Mouse (Mus musculus) heart, embryonic 15.5 days (tissue): ENCODE results near the gene Olfr994. TPM values are rescaled to one million over a fixed set of nuclear protein-coding genes. Genes with fewer than 3 reads are reported as not detected.

Experiments used
- ATAC-seq: fragments of 200-750 bp; cut with Nextera tagmentation; replicated peaks from 2 replicates; pipeline ENCODE4 v1.8.0; 2017; ENCODE audit warnings: low read depth, moderate TSS enrichment; ENCODE audit not compliant: insufficient number of reproducible peaks, insufficient read depth, low FRiP score
- H3K27ac ChIP-seq: fragments of 300-500 bp; sonication (generic); 2 replicates; pipeline ENCODE4 v1.5.1; 2015; ENCODE audit warnings: mild to moderate bottlenecking, inconsistent platforms
- H3K27me3 ChIP-seq: fragments of 300-500 bp; sonication (generic); 2 replicates; pipeline ENCODE4 v1.6.1; 2015; ENCODE audit warnings: inconsistent platforms
- H3K36me3 ChIP-seq: fragments of 300-500 bp; sonication (generic); 2 replicates; pipeline ENCODE4 v1.6.1; 2015; ENCODE audit warnings: mild to moderate bottlenecking, inconsistent platforms
- H3K4me1 ChIP-seq: fragments of 300-500 bp; sonication (generic); replicated peaks from 2 replicates; pipeline ENCODE4 v1.6.1; 2015; ENCODE audit warnings: inconsistent platforms
- H3K4me2 ChIP-seq: fragments of 300-500 bp; sonication (generic); 2 replicates; pipeline ENCODE4 v1.6.1; 2015; ENCODE audit warnings: inconsistent platforms, mild to moderate bottlenecking, moderate library complexity
- H3K4me3 ChIP-seq: fragments of 300-500 bp; sonication (generic); 2 replicates; pipeline ENCODE4 v1.5.1; 2015; ENCODE audit warnings: mild to moderate bottlenecking, inconsistent platforms
- H3K9ac ChIP-seq: fragments of 300-500 bp; sonication (generic); 2 replicates; pipeline ENCODE4 v1.6.1; 2015; ENCODE audit warnings: mild to moderate bottlenecking, inconsistent platforms
- H3K9me3 ChIP-seq: fragments of 300-500 bp; sonication (generic); replicated peaks from 2 replicates; pipeline ENCODE4 v1.6.1; 2016; ENCODE audit warnings: inconsistent platforms
- whole genome bisulfite sequencing: fragments of 180-500 bp; shearing (Covaris S2); methylation state at CpG from one replicate; pipeline ENCODE4 v1.1.7; 2015; ENCODE audit warnings: mixed read lengths; 5-methylcytosine and 5-hydroxymethylcytosine counted together
- polyA plus RNA-seq: library from polyadenylated mRNA; unstranded; fragments of >200 nt; fragmentation: Nextera tagmentation; extraction: Ambion mirVana; gene quantifications from 2 replicates; pipeline ENCODE4 v1.2.1, GENCODE M21; 2015

Olfr994 gene
- not detected in 2 replicates for polyA plus RNA-seq

DNA sequence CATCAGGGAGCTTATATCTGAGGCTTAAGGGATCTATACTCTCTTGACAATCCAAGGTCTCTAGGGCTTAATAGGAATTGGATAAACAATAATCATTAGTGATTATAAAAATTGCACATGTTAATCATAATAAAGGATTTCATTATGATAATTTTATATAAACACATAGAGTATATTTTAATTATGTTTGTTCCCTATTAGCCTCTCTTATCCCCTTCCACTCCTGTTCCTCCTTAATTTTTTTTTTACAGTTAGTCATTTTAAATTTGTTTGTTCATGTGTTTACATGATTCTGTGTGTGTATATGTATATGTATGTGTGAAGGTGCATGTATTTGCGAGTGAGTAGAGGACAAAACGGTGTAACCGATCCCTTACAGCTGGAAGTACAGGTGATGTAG lies at the start of gene Olfr994:
Olfr994 (minus strand) TSS at position 101 of the 400 bp plus-strand sequence.
- H3K4me3 ChIP-seq = no peak within 1 kb of the TSS
- H3K4me1 ChIP-seq = no peaks in the 10 kb centered on the region
- no peaks in the 10 kb centered on the region for H3K27me3 ChIP-seq
- 90% methylated on average over 3 of the region's 3 CpGs for WGBS
- H3K36me3 ChIP-seq = no peaks in the 10 kb centered on the region
- no peaks in the 10 kb centered on the region for H3K9me3 ChIP-seq
- no peak within 1 kb of the TSS for H3K4me2 ChIP-seq
- no peak within 1 kb of the TSS for H3K27ac ChIP-seq
- no peak for ATAC-seq
- no peak within 1 kb of the TSS for H3K9ac ChIP-seq

DNA sequence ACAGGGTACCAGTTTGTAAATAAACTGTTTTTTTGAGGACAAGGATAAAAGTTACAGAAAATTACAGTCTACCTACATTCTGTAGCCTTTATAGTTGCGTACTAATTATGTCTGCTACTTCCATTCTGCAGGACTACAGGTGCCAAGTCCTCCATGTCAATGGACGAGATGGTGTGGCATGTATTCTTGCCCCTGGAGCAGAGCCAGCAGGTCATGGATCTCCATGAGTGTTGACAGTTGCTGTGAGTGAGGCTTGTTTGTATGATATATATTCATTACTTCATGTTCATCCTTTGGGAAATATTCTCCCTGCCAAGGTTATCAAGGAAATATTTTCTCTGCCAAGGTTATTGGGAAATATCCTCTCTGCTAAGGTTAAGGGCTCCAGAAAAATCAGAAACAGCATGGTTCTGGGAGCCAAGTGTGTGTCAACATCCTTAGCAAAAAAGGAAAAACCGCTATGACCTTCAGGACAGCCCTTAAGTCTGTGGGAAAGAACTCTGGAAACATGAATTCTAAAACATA lies 30.6 kb upstream of the Olfr994 start:
- Histone ChIP-seq H3K9ac (no peak overlapping the region), H3K36me3 (no peaks in the 10 kb centered on the region), H3K4me3 (no peak overlapping the region), H3K4me2 (no peak overlapping the region), H3K9me3 (no peaks in the 10 kb centered on the region), H3K27me3 (no peaks in the 10 kb centered on the region), H3K4me1 (no peaks in the 10 kb centered on the region), H3K27ac (no peak overlapping the region)
- no peak for ATAC-seq
- WGBS = 67% methylated on average over 3 of the region's 3 CpGs

DNA sequence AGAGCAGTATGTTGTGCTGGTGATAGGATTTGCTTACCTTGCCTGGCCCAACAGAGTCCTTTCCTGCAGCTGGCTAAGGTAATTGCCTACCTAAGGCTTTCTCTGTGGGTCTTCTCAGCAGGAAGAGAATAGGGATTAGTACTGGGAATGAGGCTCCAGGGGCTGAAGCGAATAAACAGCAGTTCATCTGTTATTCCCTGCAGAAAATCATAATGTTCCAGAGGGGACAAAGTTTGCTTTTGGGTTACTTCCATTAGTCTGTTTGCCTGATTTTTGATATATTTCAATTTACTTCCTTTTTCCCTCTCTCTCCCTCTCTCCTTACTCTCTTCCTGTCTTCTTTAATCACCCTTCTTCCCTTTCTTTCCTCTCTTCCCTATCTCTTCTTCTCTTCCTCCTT lies 7.3 kb upstream of the Olfr994 start, which contains the start of gene Olfr995:
Olfr995 (minus strand) TSS at position 101 of the 400 bp plus-strand sequence.
- Histone ChIP-seq H3K4me1 (no peaks in the 10 kb centered on the region), H3K36me3 (no peaks in the 10 kb centered on the region), H3K9ac (no peak within 1 kb of the TSS), H3K9me3 (no peaks in the 10 kb centered on the region), H3K4me3 (no peak within 1 kb of the TSS), H3K27ac (no peak within 1 kb of the TSS), H3K4me2 (no peak within 1 kb of the TSS), H3K27me3 (no peaks in the 10 kb centered on the region)
- 11% methylated on average over 1 of the region's 1 CpGs for WGBS
- no peak for ATAC-seq

GRCm38 (mm10) chr2:85442546-85442945 lies 6.3 kb upstream of the Olfr994 start:
- ATAC-seq = no peak
- H3K9me3 ChIP-seq = no peaks in the 10 kb centered on the region
- no peak overlapping the region for H3K4me3 ChIP-seq
- no peaks in the 10 kb centered on the region for H3K4me1 ChIP-seq
- H3K9ac ChIP-seq = no peak overlapping the region
- no peaks in the 10 kb centered on the region for H3K27me3 ChIP-seq
- no peak overlapping the region for H3K4me2 ChIP-seq
- H3K27ac ChIP-seq = no peak overlapping the region
- no peaks in the 10 kb centered on the region for H3K36me3 ChIP-seq

DNA sequence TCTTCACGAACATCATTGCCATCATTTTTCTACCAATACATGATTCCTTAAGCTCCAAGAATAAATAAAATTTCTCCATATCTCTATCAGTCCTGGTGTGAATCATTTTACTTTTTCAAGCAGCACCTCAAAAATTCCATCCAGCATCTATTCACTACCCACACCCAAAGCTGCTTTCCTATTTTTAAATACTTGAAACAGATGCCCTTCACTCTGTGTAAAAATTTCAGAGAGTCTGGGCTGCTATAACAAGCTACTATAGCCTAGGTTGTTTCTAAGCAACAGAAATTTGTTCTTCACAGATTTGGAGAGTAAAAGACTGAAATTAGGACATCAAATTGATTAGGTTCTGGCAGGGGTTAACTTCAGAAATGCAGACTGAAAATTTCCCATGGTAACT lies 10.4 kb downstream of the Olfr994 start:
- H3K4me1 ChIP-seq = no peaks in the 10 kb centered on the region
- no peaks in the 10 kb centered on the region for H3K27me3 ChIP-seq
- no peak overlapping the region for H3K4me3 ChIP-seq
- H3K27ac ChIP-seq = no peak overlapping the region
- H3K36me3 ChIP-seq = no peaks in the 10 kb centered on the region
- WGBS = 70% methylated on average over 1 of the region's 1 CpGs
- H3K9ac ChIP-seq = no peak overlapping the region
- no peaks in the 10 kb centered on the region for H3K9me3 ChIP-seq
- H3K4me2 ChIP-seq = no peak overlapping the region
- no peak for ATAC-seq

- no peaks in the 10 kb centered on the region for H3K9me3 ChIP-seq
- H3K36me3 ChIP-seq = no peaks in the 10 kb centered on the region
- H3K4me2 ChIP-seq = no peak within 1 kb of the TSS
- no peaks in the 10 kb centered on the region for H3K27me3 ChIP-seq
- H3K27ac ChIP-seq = no peak within 1 kb of the TSS
- H3K9ac ChIP-seq = no peak within 1 kb of the TSS
- no peaks in the 10 kb centered on the region for H3K4me1 ChIP-seq
- no peak within 1 kb of the TSS for H3K4me3 ChIP-seq
- ATAC-seq = no peak
Observed at GRCm38 (mm10) chr2:85414777-85415176, 21.5 kb downstream of the Olfr994 start, which contains the start of gene Olfr993. Gene Olfr993, minus strand, starts transcription at chr2:85414877.

DNA sequence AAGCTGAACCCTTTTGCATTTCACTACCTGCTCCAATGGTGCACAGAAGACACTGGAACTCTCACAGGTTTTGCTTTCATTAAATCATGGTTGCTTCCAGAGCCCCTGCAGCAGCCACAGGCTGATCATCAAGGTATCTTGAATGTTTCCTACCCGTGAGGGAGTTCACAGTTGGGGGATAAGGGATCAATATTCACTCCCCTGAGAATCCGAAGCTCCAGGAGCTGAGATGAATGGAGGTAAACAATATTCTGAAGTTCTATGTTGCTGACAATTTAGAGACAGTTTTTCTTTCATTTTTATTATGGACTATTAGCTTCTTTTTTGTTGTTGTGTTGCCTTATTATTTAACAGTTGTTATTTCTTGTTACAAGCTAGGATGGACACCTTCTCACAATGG lies 26.9 kb downstream of the Olfr994 start, which contains the start of gene Olfr992:
Olfr992 (minus strand) TSS at position 101 of the 400 bp plus-strand sequence.
- 44% methylated on average over 2 of the region's 2 CpGs for WGBS
- Histone ChIP-seq H3K27ac (no peak within 1 kb of the TSS), H3K4me2 (no peak within 1 kb of the TSS), H3K4me1 (no peaks in the 10 kb centered on the region), H3K9ac (no peak within 1 kb of the TSS), H3K27me3 (no peaks in the 10 kb centered on the region), H3K36me3 (no peaks in the 10 kb centered on the region), H3K4me3 (no peak within 1 kb of the TSS), H3K9me3 (no peaks in the 10 kb centered on the region)
- ATAC-seq = no peak

Other genes starting within 250 kb of the Olfr994 start
- gene Lrrc55, start 239.3 kb downstream of the Olfr994 start, polyA plus RNA-seq = 0.37 and 0.48 TPM in 2 replicates
- not detected in 2 replicates for gene Olfr987, start 97.1 kb downstream of the Olfr994 start, polyA plus RNA-seq
- not detected in 2 replicates for gene Olfr988, start 73.2 kb downstream of the Olfr994 start, polyA plus RNA-seq
- gene Olfr992, start 27.0 kb downstream of the Olfr994 start, polyA plus RNA-seq = not detected in 2 replicates
- not detected in 2 replicates for gene Olfr993, start 21.6 kb downstream of the Olfr994 start, polyA plus RNA-seq
- gene Olfr995, start 7.2 kb upstream of the Olfr994 start, polyA plus RNA-seq = not detected in 2 replicates
- gene 4833423E24Rik, start 82.6 kb upstream of the Olfr994 start, polyA plus RNA-seq = 0.15 and 0.29 TPM in 2 replicates
- gene Olfr996, start 142.8 kb upstream of the Olfr994 start, polyA plus RNA-seq = not detected in 2 replicates
- not detected in 2 replicates for gene Olfr998, start 152.5 kb upstream of the Olfr994 start, polyA plus RNA-seq
- gene Olfr1000, start 175.5 kb upstream of the Olfr994 start, polyA plus RNA-seq = not detected in 2 replicates
- gene Olfr1002, start 214.3 kb upstream of the Olfr994 start, polyA plus RNA-seq = not detected in 2 replicates
- gene Olfr154, start 228.0 kb upstream of the Olfr994 start, polyA plus RNA-seq = not detected in 2 replicates
- gene Olfr1006, start 242.3 kb upstream of the Olfr994 start, polyA plus RNA-seq = not detected in 2 replicates